Mouse (Mus musculus) layer of hippocampus, adult 9-10 months (tissue): ENCODE data around the gene Hist1h2bj.
A peak's percentile ranks its signal among the peaks of the same experiment; 100 is the strongest.

Experiments used
- DNase-seq: peaks from one replicate; pipeline ENCODE4 v3.0.0; 2022; ENCODE audit warnings: low spot score

Hist1h2bj gene

DNA sequence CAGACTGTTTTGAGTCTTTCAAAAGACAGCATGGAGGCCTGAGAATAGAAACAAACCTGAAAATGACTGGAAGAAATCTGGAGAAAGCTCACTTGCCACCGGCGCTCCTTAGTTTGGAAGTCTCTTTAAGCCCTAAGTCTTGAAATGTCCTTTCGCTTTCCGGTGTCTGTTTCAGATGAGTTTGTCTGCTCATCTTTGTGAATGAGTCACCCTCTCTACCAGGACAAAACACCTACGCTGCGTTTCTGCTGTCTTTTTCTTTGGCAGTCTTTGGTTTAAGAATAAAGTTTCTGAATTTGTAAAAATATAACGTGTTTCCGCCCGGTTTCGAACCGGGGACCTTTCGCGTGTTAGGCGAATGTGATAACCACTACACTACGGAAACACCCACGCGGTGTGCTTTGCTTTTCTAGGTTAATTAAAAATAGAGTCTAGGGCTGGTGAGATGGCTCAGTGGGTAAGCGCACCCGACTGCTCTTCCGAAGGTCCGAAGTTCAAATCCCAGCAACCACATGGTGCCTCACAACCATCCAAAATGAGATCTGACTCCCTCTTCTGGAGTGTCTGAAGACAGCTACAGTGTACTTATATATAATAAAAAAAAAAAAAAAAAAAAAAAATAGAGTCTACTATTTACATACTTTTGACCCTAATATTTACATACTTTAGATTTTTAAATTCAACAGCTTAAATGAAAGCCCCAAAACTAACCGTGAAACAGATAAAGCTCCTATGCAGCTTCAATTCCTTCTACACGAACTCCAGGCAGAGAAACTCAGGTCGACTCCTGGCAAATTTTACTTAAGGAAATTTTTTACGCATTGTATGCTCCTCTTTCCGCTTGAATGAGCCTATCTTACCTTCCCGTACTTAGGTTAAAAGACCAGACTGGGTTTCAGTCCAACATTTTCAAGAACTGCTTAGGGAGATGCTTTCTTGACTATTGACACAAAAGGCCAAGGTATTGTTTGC, 27.2 kb upstream of the Hist1h2bj start:
- DNase-seq, result peak; percentile 69

GRCm38 (mm10) chr13:22019934-22020835, 22.8 kb upstream of the Hist1h2bj start:
- no peak for DNase-seq

- no peak for DNase-seq
Measured at GRCm38 (mm10) chr13:22020901-22021339, 22.1 kb upstream of the Hist1h2bj start.

- no peak for DNase-seq
Measured at GRCm38 (mm10) chr13:22021581-22021980, 21.4 kb upstream of the Hist1h2bj start.

GRCm38 (mm10) chr13:22022241-22022640, 20.8 kb upstream of the Hist1h2bj start:
- no peak for DNase-seq

- peak; percentile 72 for DNase-seq
Measured at GRCm38 (mm10) chr13:22026058-22027031, 16.7 kb upstream of the Hist1h2bj start.

- DNase-seq, result peak; percentile 97
Measured at GRCm38 (mm10) chr13:22028673-22029460, 14.1 kb upstream of the Hist1h2bj start.

GRCm38 (mm10) chr13:22029928-22030327, 13.1 kb upstream of the Hist1h2bj start:
- DNase-seq, result no peak

DNA sequence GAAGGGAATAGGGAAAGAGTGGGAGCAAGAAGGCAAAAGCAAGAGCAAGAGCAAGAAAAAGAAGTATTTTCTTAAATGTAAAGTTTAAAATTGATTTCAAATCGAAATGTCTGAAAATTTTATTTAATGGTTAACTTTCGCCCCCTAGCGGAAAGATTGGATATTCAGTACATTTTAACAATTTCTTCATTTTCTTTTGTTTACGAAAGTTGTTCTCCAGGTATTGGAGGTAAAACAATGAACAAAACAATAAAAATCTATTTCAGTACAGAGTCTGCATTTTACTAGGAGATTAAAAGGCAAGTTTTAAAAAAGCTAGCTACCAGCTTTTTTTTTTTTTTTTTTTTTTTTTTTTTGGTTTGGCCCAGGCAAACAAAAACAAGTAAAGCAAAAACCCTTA, 12.5 kb upstream of the Hist1h2bj start:
- DNase-seq, result no peak

DNA sequence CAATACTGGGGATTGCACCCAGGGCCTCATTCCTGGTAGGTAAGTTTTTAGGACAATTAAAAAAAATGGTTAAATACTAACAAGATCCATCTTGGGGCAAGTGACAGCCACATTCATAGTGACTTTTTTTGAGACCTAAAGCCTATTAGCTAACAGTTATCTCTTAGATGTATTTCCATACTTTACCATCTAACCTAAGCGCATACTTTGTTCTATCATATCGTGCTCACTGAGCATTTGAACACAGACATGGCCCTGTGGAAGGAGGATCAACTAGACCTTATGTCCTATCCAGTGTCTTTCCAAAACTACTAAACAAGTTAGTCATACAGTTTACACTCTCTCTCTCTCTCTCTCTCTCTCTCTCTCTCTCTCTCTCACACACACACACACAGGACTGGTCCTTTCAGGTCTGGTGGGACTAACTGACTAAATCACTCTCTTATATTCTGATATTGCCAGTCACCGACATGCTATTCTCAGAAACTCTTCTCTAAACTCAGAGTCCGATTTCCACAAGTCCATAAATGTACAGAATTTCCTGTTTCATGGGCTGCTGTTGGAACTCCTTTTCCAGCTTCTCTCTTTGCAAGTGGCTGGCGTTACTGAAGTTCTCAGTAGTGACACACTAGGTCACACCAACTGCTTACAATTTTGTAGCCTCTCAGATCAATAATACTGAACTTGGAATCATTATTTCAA, 9.1 kb upstream of the Hist1h2bj start:
- no peak for DNase-seq

DNA sequence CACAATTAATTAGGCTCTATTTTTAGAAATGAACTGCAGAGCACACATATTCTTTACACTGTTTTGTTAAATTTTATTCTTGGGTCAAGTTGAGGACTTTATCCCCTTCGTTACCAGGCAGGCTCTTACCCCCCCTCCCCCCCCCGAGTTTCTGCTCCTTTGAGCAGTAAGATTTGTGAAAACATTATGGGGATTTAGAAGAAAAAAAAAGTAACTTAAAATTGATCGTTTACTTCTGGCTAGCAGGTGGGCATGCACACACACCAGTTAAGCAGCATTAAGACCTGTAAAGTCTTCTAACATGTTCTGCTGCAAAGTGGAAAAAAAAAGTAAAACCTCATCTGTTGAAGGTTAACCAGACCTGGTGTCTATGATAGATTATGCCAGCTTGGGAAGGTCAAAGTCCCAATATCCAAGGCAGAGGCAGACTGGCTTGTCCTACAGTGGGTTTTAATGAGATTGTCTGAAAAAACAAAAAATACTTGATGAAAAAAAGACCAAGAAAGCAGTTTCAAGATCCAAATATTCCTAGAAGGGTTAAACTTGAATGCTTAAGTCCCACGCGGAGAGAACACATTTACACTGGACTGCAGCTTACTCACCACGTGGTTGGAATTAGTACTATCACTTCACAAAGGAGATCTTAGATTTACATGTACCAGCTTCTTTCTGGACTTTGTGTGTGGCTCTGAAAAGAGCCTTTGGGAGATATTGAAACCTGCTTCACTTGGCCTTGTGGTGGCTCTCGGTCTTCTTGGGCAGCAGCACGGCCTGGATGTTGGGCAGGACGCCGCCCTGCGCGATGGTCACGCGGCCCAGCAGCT, 8.4 kb upstream of the Hist1h2bj start:
- DNase-seq, result no peak

DNA sequence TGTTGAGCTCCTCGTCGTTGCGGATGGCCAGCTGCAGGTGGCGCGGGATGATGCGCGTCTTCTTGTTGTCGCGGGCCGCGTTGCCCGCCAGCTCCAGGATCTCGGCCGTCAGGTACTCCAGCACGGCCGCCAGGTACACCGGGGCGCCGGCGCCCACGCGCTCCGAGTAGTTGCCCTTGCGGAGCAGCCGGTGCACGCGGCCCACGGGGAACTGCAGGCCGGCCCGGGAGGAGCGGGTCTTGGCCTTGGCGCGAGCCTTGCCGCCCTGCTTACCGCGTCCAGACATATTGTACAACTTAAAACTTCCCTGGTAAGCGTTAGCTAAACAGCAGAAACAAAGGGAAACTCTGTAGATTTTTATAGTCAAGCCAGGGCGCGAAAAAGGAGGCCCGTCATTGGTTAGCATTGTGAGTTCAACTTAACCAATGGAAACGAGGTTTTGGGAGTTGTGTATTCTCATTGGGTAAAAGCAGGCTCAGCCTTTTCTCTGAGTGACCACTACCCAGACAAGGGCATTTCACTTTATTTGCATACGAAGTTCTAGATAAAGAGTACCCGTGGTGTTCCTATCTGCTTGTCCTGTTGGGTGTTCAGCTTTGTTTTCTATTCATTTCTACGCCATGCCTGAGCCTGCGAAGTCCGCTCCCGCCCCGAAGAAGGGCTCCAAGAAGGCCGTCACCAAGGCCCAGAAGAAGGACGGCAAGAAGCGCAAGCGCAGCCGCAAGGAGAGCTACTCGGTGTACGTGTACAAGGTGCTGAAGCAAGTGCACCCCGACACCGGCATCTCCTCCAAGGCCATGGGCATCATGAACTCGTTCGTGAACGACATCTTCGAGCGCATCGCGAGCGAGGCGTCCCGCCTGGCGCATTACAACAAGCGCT, 7.5 kb upstream of the Hist1h2bj start, which contains the start of the genes Hist1h2ah and Hist1h2bk:
Gene Hist1h2ah, minus strand, starts transcription at position 302 of the 882 bp plus-strand sequence.
Gene Hist1h2bk, plus strand, starts transcription at position 604 of the 882 bp plus-strand sequence.
- peak; percentile 85 for DNase-seq

- DNase-seq, result no peak
Measured at GRCm38 (mm10) chr13:22036149-22036956, 6.7 kb upstream of the Hist1h2bj start.

GRCm38 (mm10) chr13:22036986-22037385, 6.0 kb upstream of the Hist1h2bj start:
- DNase-seq, result no peak

- DNase-seq, result no peak
Measured at GRCm38 (mm10) chr13:22037415-22037814, 5.6 kb upstream of the Hist1h2bj start.

- DNase-seq, result no peak
Measured at GRCm38 (mm10) chr13:22039364-22039763, 3.6 kb upstream of the Hist1h2bj start.

DNA sequence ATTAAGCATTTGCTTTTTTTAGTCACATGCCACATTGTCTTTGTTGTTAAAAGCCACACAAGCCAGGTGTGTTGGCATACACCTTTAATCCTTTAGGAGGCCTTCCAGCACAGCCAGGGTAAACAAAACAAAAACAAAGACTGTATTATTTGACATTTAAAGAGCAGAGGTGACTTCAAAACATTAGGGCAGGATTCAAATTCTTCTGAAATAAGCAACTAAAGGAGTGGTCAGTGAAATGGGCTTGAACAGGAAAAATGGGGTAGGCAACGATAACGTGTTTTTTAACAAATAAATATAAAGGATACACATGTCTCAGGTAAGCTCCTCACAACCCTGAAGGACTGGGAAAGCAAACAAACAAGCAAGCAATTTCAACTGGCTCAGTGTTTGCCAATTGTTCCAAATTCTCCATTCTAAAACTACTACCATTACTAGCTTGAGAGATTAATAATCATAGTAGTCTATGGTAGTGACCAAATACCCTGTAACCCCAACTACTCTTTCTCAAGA, 3.0 kb upstream of the Hist1h2bj start:
- DNase-seq, result no peak
